12 mouse cellular contexts compared by ENCODE assay signal in the genomic region with DNA sequence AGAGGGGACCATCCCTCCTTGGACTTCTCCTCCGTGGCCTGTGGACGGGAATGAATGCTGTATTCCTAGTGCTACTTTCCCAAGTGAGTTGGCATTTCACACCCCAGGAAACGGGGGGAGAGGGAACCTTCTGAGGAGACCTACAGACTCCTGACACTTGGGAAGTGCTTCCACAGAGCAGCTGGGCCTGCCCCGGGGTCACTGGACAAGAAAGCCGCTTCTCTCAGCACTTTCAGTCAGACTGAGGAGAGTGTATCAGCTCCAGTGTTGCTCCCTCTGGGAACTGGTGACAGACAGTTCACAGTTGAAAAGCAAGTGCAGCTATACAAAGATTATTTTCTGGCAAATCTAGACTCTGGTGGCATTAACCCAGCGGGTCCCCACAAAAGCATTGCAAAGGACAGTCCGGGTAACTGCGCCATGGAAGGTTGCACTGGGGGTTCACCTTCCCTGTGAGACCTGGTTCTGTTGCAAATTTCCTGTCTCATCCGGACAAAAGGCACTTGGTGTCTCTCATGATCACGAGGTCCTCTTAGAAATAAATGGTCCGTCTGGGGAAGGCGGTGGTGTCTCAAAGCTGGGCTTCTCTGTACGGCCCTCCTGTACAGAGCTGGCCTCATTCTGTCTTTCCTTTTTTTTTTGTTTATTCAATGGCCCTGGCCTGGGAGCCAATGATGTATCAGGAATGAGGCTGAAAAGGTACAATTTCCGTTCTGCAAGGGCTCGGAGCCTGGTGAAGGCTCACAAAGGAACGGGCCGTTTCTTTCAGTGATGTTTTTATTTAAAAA.
DNase-seq lines count a peak whose midpoint lies in the region; ATAC-seq lines count a peak whose summit lies in the region.
"Had no signal": no experiment of that assay in that cellular context is flagged by ENCODE, and none has a peak within 500 bp of the region (broad histone marks: within the 10 kb centered on the region; RNA-seq: fewer than 3 reads in every experiment).

No protein-coding gene starts in this region.

- no peak overlapping the region for H3K4me3 ChIP-seq in embryonic facial prominence, embryonic 10.5 days
- H3K4me3 ChIP-seq in forebrain, embryonic 15.5 days, result no peak overlapping the region
- H3K4me3 ChIP-seq in midbrain, embryonic 15.5 days, result no peak overlapping the region
- no peak overlapping the region for H3K4me3 ChIP-seq in intestine, embryonic 16.5 days (ENCODE audit: low read length)
- H3K4me3 ChIP-seq: layer of hippocampus, adult 2 months had no signal

- H3K4me1 ChIP-seq in embryonic facial prominence, embryonic 10.5 days, result peaks cover 9% of the 10 kb centered on the region
- peaks cover 46% of the 10 kb centered on the region for H3K4me1 ChIP-seq in forebrain, embryonic 15.5 days
- H3K4me1 ChIP-seq in midbrain, embryonic 15.5 days, result peaks cover 12% of the 10 kb centered on the region
- H3K4me1 ChIP-seq in intestine, embryonic 16.5 days (ENCODE audit: control insufficient read depth, insufficient read depth, low read length), result no peaks in the 10 kb centered on the region

- H3K9ac ChIP-seq in forebrain, embryonic 15.5 days (replicated peaks), result no peak overlapping the region
- no peak overlapping the region for H3K9ac ChIP-seq in midbrain, embryonic 15.5 days
- no peak overlapping the region for H3K9ac ChIP-seq in intestine, embryonic 16.5 days (ENCODE audit: low read depth, low read length)
- H3K9ac ChIP-seq: lung, embryonic 14.5 days had no signal

- H3K36me3 ChIP-seq in embryonic facial prominence, embryonic 10.5 days (replicated peaks), result no peaks in the 10 kb centered on the region
- H3K36me3 ChIP-seq in forebrain, embryonic 15.5 days, result no peaks in the 10 kb centered on the region
- no peaks in the 10 kb centered on the region for H3K36me3 ChIP-seq in midbrain, embryonic 15.5 days (replicated peaks)
- no peaks in the 10 kb centered on the region for H3K36me3 ChIP-seq in intestine, embryonic 16.5 days (ENCODE audit: control insufficient read depth, insufficient read depth, low read length)

- no peaks in the 10 kb centered on the region for H3K9me3 ChIP-seq in embryonic facial prominence, embryonic 10.5 days
- H3K9me3 ChIP-seq in forebrain, embryonic 15.5 days, result no peaks in the 10 kb centered on the region
- no peaks in the 10 kb centered on the region for H3K9me3 ChIP-seq in midbrain, embryonic 15.5 days
- no peaks in the 10 kb centered on the region for H3K9me3 ChIP-seq in intestine, embryonic 16.5 days (ENCODE audit: control insufficient read depth, low read length)

- intact Hi-C loops in left cerebral cortex, postnatal 4 days (cut with DNase I), result no loop called here

- H3K27me3 ChIP-seq in embryonic facial prominence, embryonic 10.5 days (replicated peaks; ENCODE audit: low read depth, poor library complexity, severe bottlenecking), result no peaks in the 10 kb centered on the region
- no peaks in the 10 kb centered on the region for H3K27me3 ChIP-seq in forebrain, embryonic 15.5 days
- H3K27me3 ChIP-seq in midbrain, embryonic 15.5 days (replicated peaks), result no peaks in the 10 kb centered on the region
- no peaks in the 10 kb centered on the region for H3K27me3 ChIP-seq in intestine, embryonic 16.5 days (replicated peaks; ENCODE audit: control insufficient read depth, insufficient read depth, low read length)

- H3K27ac ChIP-seq in embryonic facial prominence, embryonic 10.5 days (replicated peaks), result peak overlapping the region; percentile 51
- H3K27ac ChIP-seq in forebrain, embryonic 15.5 days (replicated peaks), result peak overlapping the region; percentile 58
- H3K27ac ChIP-seq in midbrain, embryonic 15.5 days, result peak overlapping the region; percentile 35
- H3K27ac ChIP-seq in intestine, embryonic 16.5 days (ENCODE audit: low read length), result no peak overlapping the region
- H3K27ac ChIP-seq: layer of hippocampus, adult 2 months had no signal

- ATAC-seq in forebrain, embryonic 15.5 days (replicated peaks), result peak; percentile 46
- ATAC-seq in midbrain, embryonic 15.5 days (replicated peaks), result no peak
- no peak for ATAC-seq in intestine, embryonic 16.5 days

- H3K4me2 ChIP-seq in forebrain, embryonic 15.5 days (replicated peaks), result no peak overlapping the region
- H3K4me2 ChIP-seq in midbrain, embryonic 15.5 days, result no peak overlapping the region
- H3K4me2 ChIP-seq in intestine, embryonic 16.5 days (ENCODE audit: low read depth, low read length), result no peak overlapping the region
- H3K4me2 ChIP-seq: lung, embryonic 14.5 days had no signal

- DNase-seq in left cerebral cortex, postnatal 4 days, result peak; percentile 26
- DNase-seq in left cerebral cortex, adult 11 months (ENCODE audit: low spot score), result no peak
- no peak for DNase-seq in embryonic facial prominence, embryonic 10.5 days (ENCODE audit: low spot score)
- DNase-seq in thymus, postnatal 0 days (ENCODE audit: low spot score), result no peak
- no peak for DNase-seq in thymus, postnatal 36 days
- DNase-seq: adrenal gland, postnatal 14 days; heart, postnatal 4 days; lung, embryonic 14.5 days had no signal

- WGBS in embryonic facial prominence, embryonic 10.5 days, result 57% methylated on average over 17 of the region's 17 CpGs
- WGBS in forebrain, embryonic 15.5 days, result 31% methylated on average over 17 of the region's 17 CpGs
- WGBS in midbrain, embryonic 15.5 days, result 54% methylated on average over 17 of the region's 17 CpGs
- WGBS in intestine, embryonic 16.5 days, result 64% methylated on average over 17 of the region's 17 CpGs
